Mouse (Mus musculus): Measurements from ENCODE around the gene Dtx2.

- no peak for TF ChIP-seq POLR2AphosphoS2 (IDR thresholded peaks at IDR 0.05; ENCODE audit: low read depth, low read length)
- TF ChIP-seq JUND (conservative IDR thresholded peaks at IDR 0.05; ENCODE audit: low read depth, low read length) = no peak
- no peak for TF ChIP-seq E2F4 (IDR thresholded peaks at IDR 0.05; ENCODE audit: insufficient replicate concordance, low read depth, low read length)
- TF ChIP-seq CTCF (conservative IDR thresholded peaks at IDR 0.05 in 1 of 2, IDR thresholded peaks at IDR 0.05 in 1 of 2; ENCODE audit: low read depth in 2 of 2, low read length in 2 of 2) = no peak
- TF ChIP-seq POLR2A (IDR thresholded peaks at IDR 0.05; ENCODE audit: low read depth, low read length) = no peak
- no peak for TF ChIP-seq MAFK (IDR thresholded peaks at IDR 0.05; ENCODE audit: insufficient replicate concordance, low read length)
- TF ChIP-seq USF1 (IDR thresholded peaks at IDR 0.05; ENCODE audit: low read depth, low read length) = no peak
- TF ChIP-seq RAD21 (IDR thresholded peaks at IDR 0.05; ENCODE audit: low read depth, low read length) = no peak
- no peak for TF ChIP-seq MEF2A (IDR thresholded peaks at IDR 0.05; ENCODE audit: borderline replicate concordance, low read depth, low read length)
- TF ChIP-seq ZC3H11A (IDR thresholded peaks at IDR 0.05; ENCODE audit: low read depth, low read length) = no peak
- no peak for TF ChIP-seq IRF4 (IDR thresholded peaks at IDR 0.05; ENCODE audit: low read depth, low read length)
- no peak for TF ChIP-seq EP300 (IDR thresholded peaks at IDR 0.05; ENCODE audit: low read length)
- no peak for TF ChIP-seq KAT2A (IDR thresholded peaks at IDR 0.05; ENCODE audit: insufficient replicate concordance, low read length)
Observed at GRCm38 (mm10) chr5:135951660-135952059, 42.9 kb upstream of the Dtx2 start.

Data from CH12.LX (cell line).